ENCODE assay signal across 8 mouse cellular contexts in genomic region chr11:23496661-23497060, GRCm38 (mm10). TPM values are rescaled to one million over a fixed set of nuclear protein-coding genes. Genes with fewer than 3 reads are reported as not detected.
DNase-seq lines count a peak whose midpoint lies in the region; ATAC-seq and TF ChIP-seq lines count a peak whose summit lies in the region.

No protein-coding gene starts in this region.

- TF ChIP-seq CTCF in left cerebral cortex, adult 2 months (IDR thresholded peaks at IDR 0.05): no peak
- no peak for TF ChIP-seq CTCF in heart, postnatal 0 days (IDR thresholded peaks at IDR 0.05; ENCODE audit: low read depth)

- no peak for DNase-seq in left cerebral cortex, adult 2 months (ENCODE audit: extremely low spot score in 1 of 2, low spot score in 2 of 2)
- no peak for DNase-seq in left cerebral cortex, postnatal 4 days
- peak; percentile 64 to 70 for DNase-seq in cerebellum, adult 18-20 months
- no peak for DNase-seq in heart, postnatal 0 days (ENCODE audit: low spot score)
- DNase-seq in layer of hippocampus, postnatal 25 days (ENCODE audit: extremely low spot score in 1 of 2, low spot score in 1 of 2): no peak
- no peak for DNase-seq in MN1 (ENCODE audit: low spot score)
- no peak for DNase-seq in adrenal gland, postnatal 14 days

- ATAC-seq in heart, postnatal 0 days (ENCODE audit: insufficient read depth, low read depth): no peak
- ATAC-seq in liver, embryonic 15.5 days (ENCODE audit: insufficient read depth): no peak

- H3K36me3 ChIP-seq in heart, postnatal 0 days (replicated peaks; ENCODE audit: control insufficient read depth, insufficient read depth, low read length): peaks cover 28% of the 10 kb centered on the region
- peaks cover 40% of the 10 kb centered on the region for H3K36me3 ChIP-seq in liver, embryonic 15.5 days (replicated peaks)

- intact Hi-C loops in left cerebral cortex, adult 2 months (cut with DNase I): loop anchor here (5.0 kb wide), 1 partner anchor 136 kb away; the partner anchor contains the start of gene 0610010F05Rik
- intact Hi-C loops in left cerebral cortex, postnatal 4 days (cut with DNase I): loop anchor here (5.0 kb wide), 1 partner anchor 71 kb away; no protein-coding TSS in a partner anchor

- H3K27ac ChIP-seq in left cerebral cortex, adult 2 months: peak overlapping the region; percentile 9; the same call in 1 of the 2 replicates
- 0 out of 2 replicates have a peak overlapping the region, but pooled peaks have one; percentile 95 for H3K27ac ChIP-seq in heart, postnatal 0 days (ENCODE audit: low read depth)
- no peak overlapping the region for H3K27ac ChIP-seq in liver, embryonic 15.5 days (replicated peaks)

- H3K9me3 ChIP-seq in heart, postnatal 0 days (replicated peaks; ENCODE audit: control insufficient read depth, low read length): no peaks in the 10 kb centered on the region
- no peaks in the 10 kb centered on the region for H3K9me3 ChIP-seq in liver, embryonic 15.5 days (replicated peaks)

- peak overlapping the region; percentile 73 for H3K4me3 ChIP-seq in left cerebral cortex, adult 2 months
- H3K4me3 ChIP-seq in heart, postnatal 0 days (ENCODE audit: low read depth, low read length): peak overlapping the region; percentile 87
- H3K4me3 ChIP-seq in liver, embryonic 15.5 days (replicated peaks): peak overlapping the region; percentile 95

- H3K27me3 ChIP-seq in heart, postnatal 0 days (ENCODE audit: control insufficient read depth, insufficient read depth, low read length): no peaks in the 10 kb centered on the region
- no peaks in the 10 kb centered on the region for H3K27me3 ChIP-seq in liver, embryonic 15.5 days

- H3K4me1 ChIP-seq in heart, postnatal 0 days (ENCODE audit: control insufficient read depth, insufficient read depth): peaks cover 14% of the 10 kb centered on the region
- peaks cover 38% of the 10 kb centered on the region for H3K4me1 ChIP-seq in liver, embryonic 15.5 days (replicated peaks)

- TF ChIP-seq EP300 in heart, postnatal 0 days (IDR thresholded peaks at IDR 0.05; ENCODE audit: low read depth): no peak

- 55% methylated on average over 6 of the region's 6 CpGs for WGBS in heart, postnatal 0 days
- 55% methylated on average over 6 of the region's 6 CpGs for WGBS in liver, embryonic 15.5 days (ENCODE audit: insufficient replicate concordance)

- peak overlapping the region; percentile 90 for H3K9ac ChIP-seq in heart, postnatal 0 days (replicated peaks; ENCODE audit: low read depth, low read length)
- peak overlapping the region; percentile 94 for H3K9ac ChIP-seq in liver, embryonic 15.5 days

- peak overlapping the region; percentile 65 for H3K4me2 ChIP-seq in heart, postnatal 0 days (ENCODE audit: low read depth, low read length)
- H3K4me2 ChIP-seq in liver, embryonic 15.5 days: peak overlapping the region; percentile 95

RNA-seq across cellular contexts. Expression of gene Ahsa2, which starts 1.2 kb away (rescaled TPM):
- total RNA-seq in left cerebral cortex, adult 2 months (2021): 10 to 100 TPM; 44.5 to 49.5 TPM
- 100 to 1,000 TPM; 105 to 114 TPM for total RNA-seq in left cerebral cortex, postnatal 4 days (2021)
- total RNA-seq in heart, postnatal 0 days (2014; rRNA removed; ENCODE audit: low replicate concordance): 4.9 and 15.8 TPM in 2 replicates
- 34.7 and 42.9 TPM in 2 replicates for polyA plus RNA-seq in heart, postnatal 0 days (2015; fragmentation: Nextera tagmentation; extraction: Ambion mirVana)
- polyA plus RNA-seq in liver, embryonic 15.5 days (2015; fragmentation: Nextera tagmentation; extraction: Ambion mirVana): 22.7 and 25.9 TPM in 2 replicates
- total RNA-seq in layer of hippocampus, postnatal 25 days (2021): 10 to 100 TPM; 46.4 to 50.2 TPM
- 45.2 and 59.8 TPM in 2 replicates for total RNA-seq in adrenal gland, postnatal 14 days (2021)

RNA-seq across cellular contexts. Expression of gene 1700093K21Rik, which starts 24.3 kb away (rescaled TPM):
- under 1 TPM in 1 of 2 experiments, not detected in 1; 0.41 TPM for total RNA-seq in left cerebral cortex, adult 2 months (2021)
- under 1 TPM in 1 of 2 experiments, not detected in 1; 0.40 TPM for total RNA-seq in left cerebral cortex, postnatal 4 days (2021)
- not detected in 2 replicates for total RNA-seq in heart, postnatal 0 days (2014; rRNA removed; ENCODE audit: low replicate concordance)
- not detected in 2 replicates for polyA plus RNA-seq in heart, postnatal 0 days (2015; fragmentation: Nextera tagmentation; extraction: Ambion mirVana)
- not detected in 2 replicates for polyA plus RNA-seq in liver, embryonic 15.5 days (2015; fragmentation: Nextera tagmentation; extraction: Ambion mirVana)
- not detected for total RNA-seq in layer of hippocampus, postnatal 25 days (2021)
- total RNA-seq in adrenal gland, postnatal 14 days (2021): not detected in 2 replicates

Comparison
In these comparisons a context has a peak if more than half of its experiments do, and no peak if none do; other contexts are left out.
1. DNase-seq: peak in cerebellum, adult 18-20 months (2 of 2); none in left cerebral cortex, adult 2 months (0 of 2), left cerebral cortex, postnatal 4 days (single experiment), heart, postnatal 0 days (single experiment), layer of hippocampus, postnatal 25 days (0 of 2), MN1 (single experiment) and adrenal gland, postnatal 14 days (single experiment).
2. Peak in every context shown above with its lines, with median percentiles within 50 percentile points of each other: H3K4me3 ChIP-seq.